Mouse (Mus musculus): ENCODE data around the gene D630003M21Rik.

- TF ChIP-seq POLR2A (IDR thresholded peaks at IDR 0.05; ENCODE audit: low read depth, low read length) (peak; percentile 31; the same call in 1 of the 2 replicates), CTCF (IDR thresholded peaks at IDR 0.05; ENCODE audit: extremely low read depth, insufficient read length, insufficient replicate concordance, low read depth, low read length) (no peak)
Observed at GRCm38 (mm10) chr2:158178696-158179369, 50.2 kb downstream of the D630003M21Rik start.

Measured in small intestine, adult 2 months (tissue).